Mouse (Mus musculus): ENCODE measurements around the gene Gna13. TPM values are rescaled to one million over a fixed set of nuclear protein-coding genes. Genes with fewer than 3 reads are reported as not detected.

The Gna13 gene
- polyA plus RNA-seq, 1 experiment: 4.0 TPM

DNA sequence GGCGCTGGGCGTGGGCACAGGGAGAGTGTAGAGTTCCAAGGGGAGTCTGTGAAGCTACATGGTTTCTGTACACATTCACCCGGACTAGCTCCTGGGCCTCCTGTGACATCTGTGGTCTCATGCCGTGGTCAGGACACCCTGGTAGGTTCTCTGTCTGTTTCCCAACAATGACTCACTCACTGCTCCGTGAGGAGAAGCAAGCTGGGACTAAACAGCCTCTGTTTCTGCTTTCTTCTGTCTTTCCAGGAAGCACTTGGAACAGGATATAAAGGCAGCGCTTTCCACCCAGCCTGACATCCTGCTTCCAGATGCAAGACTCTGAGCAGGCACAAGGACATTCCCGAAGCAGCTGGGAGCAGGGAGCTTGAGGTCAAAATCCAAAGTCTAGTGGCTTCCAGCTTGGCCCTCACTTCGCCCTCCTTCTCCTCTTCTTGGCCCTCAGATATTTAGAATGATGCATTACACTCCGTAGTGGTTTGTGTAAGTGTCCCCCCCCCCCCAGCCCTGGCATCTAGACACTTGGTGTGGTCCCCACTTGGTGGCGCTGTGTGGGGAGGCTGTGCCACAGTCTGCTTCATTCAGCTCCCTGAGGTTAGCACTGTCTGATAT is 18.5 kb upstream of the Gna13 start:
- no peak overlapping the region for H3K4me3 ChIP-seq (replicated peaks)
- no peaks in the 10 kb centered on the region for H3K36me3 ChIP-seq (ENCODE audit: control insufficient read depth)
- peaks cover 2% of the 10 kb centered on the region; the same call in 1 of the 2 replicates for H3K27me3 ChIP-seq (ENCODE audit: control insufficient read depth)
- no peak for TF ChIP-seq TAL1 (IDR thresholded peaks at IDR 0.05; ENCODE audit: low read length)
- H3K4me1 ChIP-seq (ENCODE audit: control insufficient read depth): peaks cover 17% of the 10 kb centered on the region
- no peaks in the 10 kb centered on the region for H3K9me3 ChIP-seq (ENCODE audit: control insufficient read depth, low read length)

DNA sequence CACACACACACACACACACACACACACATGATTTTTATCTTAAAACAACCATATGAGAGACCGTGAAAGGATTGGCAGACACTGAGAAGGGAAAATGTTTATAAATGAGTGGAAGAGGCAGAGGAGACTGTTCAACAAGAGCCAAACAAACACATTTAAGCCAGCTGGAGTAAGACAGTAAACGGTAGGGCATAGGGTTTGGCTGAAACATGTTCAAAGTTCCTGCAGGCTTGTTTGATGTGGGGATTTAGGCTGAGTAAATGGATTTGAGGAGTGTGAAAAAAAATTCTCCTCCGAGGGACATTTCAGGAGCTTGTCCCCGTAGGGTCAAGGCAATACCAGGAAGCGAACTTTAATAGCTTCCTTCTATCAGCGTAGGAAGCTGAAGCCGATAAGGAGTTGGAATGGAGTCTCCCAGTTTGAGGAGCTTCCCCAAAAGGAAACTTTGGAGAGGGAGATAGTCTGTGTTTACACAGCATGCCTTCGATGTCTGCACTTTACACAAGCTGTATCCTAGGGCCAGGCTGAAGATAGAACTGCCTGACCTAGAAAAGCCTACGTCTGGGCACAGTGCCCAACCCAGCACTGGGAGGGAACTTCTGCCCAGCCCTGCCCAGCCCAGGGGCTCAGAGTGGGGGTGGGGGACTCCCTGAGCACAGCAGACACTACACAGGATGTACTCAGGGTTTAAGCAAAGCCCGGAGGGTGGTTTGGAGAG is 15.2 kb upstream of the Gna13 start:
- Histone ChIP-seq H3K36me3 (ENCODE audit: control insufficient read depth) (no peaks in the 10 kb centered on the region), H3K9me3 (ENCODE audit: control insufficient read depth, low read length) (no peaks in the 10 kb centered on the region), H3K27me3 (ENCODE audit: control insufficient read depth) (peaks cover 2% of the 10 kb centered on the region; the same call in 1 of the 2 replicates), H3K4me3 (replicated peaks) (no peak overlapping the region), H3K4me1 (ENCODE audit: control insufficient read depth) (peaks cover 23% of the 10 kb centered on the region)
- TF ChIP-seq TAL1 (IDR thresholded peaks at IDR 0.05; ENCODE audit: low read length) (no peak), GATA1 (IDR thresholded peaks at IDR 0.05; ENCODE audit: low read length) (no peak)

- Histone ChIP-seq H3K9me3 (ENCODE audit: control insufficient read depth, low read length) (no peaks in the 10 kb centered on the region), H3K4me1 (ENCODE audit: control insufficient read depth) (peaks cover 23% of the 10 kb centered on the region), H3K36me3 (ENCODE audit: control insufficient read depth) (no peaks in the 10 kb centered on the region), H3K27me3 (ENCODE audit: control insufficient read depth) (peaks cover 2% of the 10 kb centered on the region; the same call in 1 of the 2 replicates), H3K4me3 (replicated peaks) (no peak overlapping the region)
- no peak for TF ChIP-seq GATA1 (IDR thresholded peaks at IDR 0.05; ENCODE audit: low read length)
- TF ChIP-seq TAL1 (IDR thresholded peaks at IDR 0.05; ENCODE audit: low read length): no peak
Measured at GRCm38 (mm10) chr11:109348408-109348807, 14.2 kb upstream of the Gna13 start.

GRCm38 (mm10) chr11:109349652-109350316 is 12.8 kb upstream of the Gna13 start:
- H3K4me3 ChIP-seq (replicated peaks): no peak overlapping the region
- no peaks in the 10 kb centered on the region for H3K27me3 ChIP-seq (ENCODE audit: control insufficient read depth)
- H3K4me1 ChIP-seq (ENCODE audit: control insufficient read depth): peaks cover 23% of the 10 kb centered on the region

GRCm38 (mm10) chr11:109350317-109350714 is 12.3 kb upstream of the Gna13 start:
- TF ChIP-seq GATA1 (IDR thresholded peaks at IDR 0.05; ENCODE audit: low read length): no peak
- H3K36me3 ChIP-seq (ENCODE audit: control insufficient read depth): no peaks in the 10 kb centered on the region
- H3K27me3 ChIP-seq (ENCODE audit: control insufficient read depth): no peaks in the 10 kb centered on the region
- H3K4me3 ChIP-seq (replicated peaks): no peak overlapping the region
- peaks cover 23% of the 10 kb centered on the region for H3K4me1 ChIP-seq (ENCODE audit: control insufficient read depth)
- H3K9me3 ChIP-seq (ENCODE audit: control insufficient read depth, low read length): no peaks in the 10 kb centered on the region

More at GRCm38 (mm10) chr11:109349652-109350316, 12.8 kb upstream of the Gna13 start:
- no peaks in the 10 kb centered on the region for H3K36me3 ChIP-seq (ENCODE audit: control insufficient read depth)
- no peaks in the 10 kb centered on the region for H3K9me3 ChIP-seq (ENCODE audit: control insufficient read depth, low read length)
- no peak for TF ChIP-seq GATA1 (IDR thresholded peaks at IDR 0.05; ENCODE audit: low read length)
- TF ChIP-seq TAL1 (IDR thresholded peaks at IDR 0.05; ENCODE audit: low read length): no peak

GRCm38 (mm10) chr11:109351489-109351888 is 11.1 kb upstream of the Gna13 start:
- no peak for TF ChIP-seq TAL1 (IDR thresholded peaks at IDR 0.05; ENCODE audit: low read length)
- TF ChIP-seq GATA1 (IDR thresholded peaks at IDR 0.05; ENCODE audit: low read length): no peak
- no peaks in the 10 kb centered on the region for H3K27me3 ChIP-seq (ENCODE audit: control insufficient read depth)
- peaks cover 23% of the 10 kb centered on the region for H3K4me1 ChIP-seq (ENCODE audit: control insufficient read depth)
- no peak overlapping the region for H3K4me3 ChIP-seq (replicated peaks)
- no peaks in the 10 kb centered on the region for H3K9me3 ChIP-seq (ENCODE audit: control insufficient read depth, low read length)
- no peaks in the 10 kb centered on the region for H3K36me3 ChIP-seq (ENCODE audit: control insufficient read depth)

GRCm38 (mm10) chr11:109353391-109354235 is 9.0 kb upstream of the Gna13 start:
- no peaks in the 10 kb centered on the region for H3K36me3 ChIP-seq (ENCODE audit: control insufficient read depth)
- no peaks in the 10 kb centered on the region for H3K9me3 ChIP-seq (ENCODE audit: control insufficient read depth, low read length)
- H3K27me3 ChIP-seq (ENCODE audit: control insufficient read depth): no peaks in the 10 kb centered on the region
- TF ChIP-seq TAL1 (IDR thresholded peaks at IDR 0.05; ENCODE audit: low read length) (no peak), GATA1 (IDR thresholded peaks at IDR 0.05; ENCODE audit: low read length) (no peak)
- H3K4me3 ChIP-seq (replicated peaks): no peak overlapping the region
- peaks cover 11% of the 10 kb centered on the region for H3K4me1 ChIP-seq (ENCODE audit: control insufficient read depth)

GRCm38 (mm10) chr11:109354236-109354613 is 8.4 kb upstream of the Gna13 start:
- TF ChIP-seq GATA1 (IDR thresholded peaks at IDR 0.05; ENCODE audit: low read length) (no peak), TAL1 (IDR thresholded peaks at IDR 0.05; ENCODE audit: low read length) (no peak)
- H3K4me1 ChIP-seq (ENCODE audit: control insufficient read depth): peaks cover 14% of the 10 kb centered on the region
- H3K27me3 ChIP-seq (ENCODE audit: control insufficient read depth): no peaks in the 10 kb centered on the region
- H3K36me3 ChIP-seq (ENCODE audit: control insufficient read depth): no peaks in the 10 kb centered on the region
- H3K9me3 ChIP-seq (ENCODE audit: control insufficient read depth, low read length): no peaks in the 10 kb centered on the region
- H3K4me3 ChIP-seq (replicated peaks): no peak overlapping the region
